Mouse (Mus musculus) adrenal gland, adult 18-20 months (tissue): ENCODE results near the gene Anapc4. TPM values are rescaled to one million over a fixed set of nuclear protein-coding genes. Genes with fewer than 3 reads are reported as not detected.

Experiments used
- total RNA-seq, 2 experiments: library from RNA; stranded (reverse); gene quantifications; 1 replicate in 1 of 2; 2 replicates in 1 of 2; pipeline ENCODE4 v1.2.3; 2021

The Anapc4 gene
- total RNA-seq, 2 experiments from 2014 or later, result 43.7 to 50.2 TPM

Other genes starting within 250 kb of the Anapc4 start
- gene Sepsecs, start 164.3 kb upstream of the Anapc4 start, total RNA-seq, result 10 to 100 TPM; 13.0 to 14.3 TPM
- gene Pi4k2b, start 92.4 kb upstream of the Anapc4 start, total RNA-seq, result 10 to 100 TPM; 10.5 to 13.9 TPM
- 1 to 10 TPM; 7.6 to 9.4 TPM for gene Zcchc4, start 58.6 kb upstream of the Anapc4 start, total RNA-seq
- not detected for gene Slc34a2, start 204.1 kb downstream of the Anapc4 start, total RNA-seq